Mouse (Mus musculus) forebrain, embryonic 15.5 days (tissue): ENCODE data around the gene Map4k4. TPM values are rescaled to one million over a fixed set of nuclear protein-coding genes. Genes with fewer than 3 reads are reported as not detected.

Experiments
- ATAC-seq: fragments of 200-750 bp; cut with Nextera tagmentation; replicated peaks from 2 replicates; pipeline ENCODE4 v1.8.0; 2017; ENCODE audit warnings: mild to moderate bottlenecking, moderate TSS enrichment, moderate library complexity
- H3K27ac ChIP-seq: fragments of 300-500 bp; sonication (generic); replicated peaks from 2 replicates; pipeline ENCODE4 v1.5.1; 2015; ENCODE audit warnings: mild to moderate bottlenecking, inconsistent platforms
- H3K27me3 ChIP-seq: fragments of 300-500 bp; sonication (generic); 2 replicates; pipeline ENCODE4 v1.6.1; 2015; ENCODE audit warnings: inconsistent platforms
- H3K36me3 ChIP-seq: fragments of 300-500 bp; sonication (generic); 2 replicates; pipeline ENCODE4 v1.6.1; 2015; ENCODE audit warnings: mild to moderate bottlenecking, inconsistent platforms
- H3K4me1 ChIP-seq: fragments of 300-500 bp; sonication (generic); 2 replicates; pipeline ENCODE4 v1.6.1; 2015; ENCODE audit warnings: inconsistent platforms
- H3K4me2 ChIP-seq: fragments of 300-500 bp; sonication (generic); replicated peaks from 2 replicates; pipeline ENCODE4 v1.6.1; 2015; ENCODE audit warnings: mild to moderate bottlenecking, inconsistent platforms
- H3K4me3 ChIP-seq: fragments of 300-500 bp; sonication (generic); 2 replicates; pipeline ENCODE4 v1.5.1; 2015; ENCODE audit warnings: mild to moderate bottlenecking, inconsistent platforms
- H3K9ac ChIP-seq: fragments of 300-500 bp; sonication (generic); replicated peaks from 2 replicates; pipeline ENCODE4 v1.6.1; 2015; ENCODE audit warnings: mild to moderate bottlenecking, inconsistent platforms
- H3K9me3 ChIP-seq: fragments of 300-500 bp; sonication (generic); 2 replicates; pipeline ENCODE4 v1.6.1; 2016; ENCODE audit warnings: inconsistent platforms
- WGBS: fragments of 180-500 bp; shearing (Covaris S2); methylation state at CpG from one replicate; pipeline ENCODE4 v1.1.7; 2015; ENCODE audit warnings: mixed read lengths; 5-methylcytosine and 5-hydroxymethylcytosine counted together
- polyA plus RNA-seq: library from polyadenylated mRNA; unstranded; fragments of >200 nt; fragmentation: Nextera tagmentation; extraction: Ambion mirVana; gene quantifications from 2 replicates; pipeline ENCODE4 v1.2.1, GENCODE M21; 2015

Gene Map4k4
- polyA plus RNA-seq, 1 experiment from 2014 or later, result 55.7 TPM

GRCm38 (mm10) chr1:40023748-40024147, 123.0 kb downstream of the Map4k4 start:
- no peak overlapping the region for H3K4me3 ChIP-seq
- peaks cover 83% of the 10 kb centered on the region for H3K36me3 ChIP-seq
- H3K27me3 ChIP-seq, result no peaks in the 10 kb centered on the region
- WGBS, result 76% methylated on average over 3 of the region's 3 CpGs
- no peaks in the 10 kb centered on the region for H3K4me1 ChIP-seq
- H3K9ac ChIP-seq, result no peak overlapping the region
- no peaks in the 10 kb centered on the region for H3K9me3 ChIP-seq
- no peak for ATAC-seq
- no peak overlapping the region for H3K4me2 ChIP-seq
- no peak overlapping the region for H3K27ac ChIP-seq

DNA sequence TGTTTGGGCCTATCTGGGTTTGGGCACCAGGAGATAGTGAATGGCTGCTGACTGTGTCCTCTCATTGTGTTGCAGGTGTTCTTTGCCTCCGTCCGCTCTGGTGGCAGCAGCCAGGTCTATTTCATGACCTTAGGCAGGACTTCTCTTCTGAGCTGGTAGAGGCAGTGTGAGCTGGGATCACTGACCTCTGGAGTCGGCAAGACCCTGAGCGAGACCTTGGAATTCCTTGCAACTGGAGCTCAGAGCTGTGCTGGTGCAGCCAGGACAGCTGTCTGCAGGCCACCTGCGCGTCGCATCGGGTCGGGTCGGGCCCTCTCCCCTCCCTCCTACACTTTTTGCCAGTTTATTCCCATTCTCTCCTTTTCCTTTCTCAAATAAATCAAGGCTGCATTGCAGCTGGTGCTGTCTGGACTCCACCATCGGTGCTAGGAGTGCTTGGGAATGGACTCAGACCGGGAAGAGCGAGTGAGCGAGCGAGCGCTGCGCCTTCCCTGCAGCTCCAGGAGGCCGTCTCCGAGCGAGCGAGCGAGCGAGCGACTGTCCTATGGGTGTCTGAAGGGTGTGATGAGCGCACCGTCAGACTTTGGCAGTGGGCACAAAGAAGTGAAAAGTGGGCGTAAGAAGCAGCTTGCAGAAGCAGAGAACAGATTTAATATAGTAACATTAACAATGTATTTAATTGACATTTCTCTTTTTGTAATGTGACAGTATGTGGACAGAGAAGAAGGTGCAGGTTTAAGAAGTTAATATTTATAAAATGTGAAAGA, 124.0 kb downstream of the Map4k4 start:
- no peak for ATAC-seq
- H3K36me3 ChIP-seq, result peaks cover 83% of the 10 kb centered on the region
- H3K9me3 ChIP-seq, result no peaks in the 10 kb centered on the region
- no peak overlapping the region for H3K9ac ChIP-seq
- H3K4me2 ChIP-seq, result no peak overlapping the region
- 91% methylated on average over 27 of the region's 27 CpGs for WGBS
- no peak overlapping the region for H3K4me3 ChIP-seq
- no peaks in the 10 kb centered on the region for H3K4me1 ChIP-seq
- H3K27me3 ChIP-seq, result no peaks in the 10 kb centered on the region
- H3K27ac ChIP-seq, result no peak overlapping the region

DNA sequence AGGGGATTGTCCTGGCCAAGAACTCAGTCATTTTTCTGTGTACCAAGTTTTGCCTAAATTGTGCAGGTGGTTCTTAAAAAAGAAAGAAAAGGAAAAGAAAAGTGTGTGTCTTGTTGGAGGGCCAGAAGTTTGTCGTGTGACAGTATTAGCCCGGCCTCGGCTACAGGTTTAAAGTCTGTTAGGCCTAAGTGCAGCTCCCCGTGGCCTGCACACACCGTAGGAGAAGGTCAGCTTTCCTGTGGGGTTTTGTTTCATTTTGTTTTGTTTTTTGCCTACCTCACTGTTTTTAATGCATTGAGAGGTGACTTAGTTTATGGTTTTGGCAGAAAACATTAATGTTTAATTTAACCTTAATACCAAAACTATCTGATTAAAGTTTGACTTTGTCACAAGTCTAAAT, 124.7 kb downstream of the Map4k4 start:
- Histone ChIP-seq H3K9me3 (no peaks in the 10 kb centered on the region), H3K27me3 (no peaks in the 10 kb centered on the region), H3K36me3 (peaks cover 76% of the 10 kb centered on the region), H3K4me2 (no peak overlapping the region), H3K9ac (no peak overlapping the region), H3K4me1 (no peaks in the 10 kb centered on the region), H3K27ac (no peak overlapping the region), H3K4me3 (no peak overlapping the region)
- no peak for ATAC-seq
- WGBS, result 91% methylated on average over 5 of the region's 5 CpGs

DNA sequence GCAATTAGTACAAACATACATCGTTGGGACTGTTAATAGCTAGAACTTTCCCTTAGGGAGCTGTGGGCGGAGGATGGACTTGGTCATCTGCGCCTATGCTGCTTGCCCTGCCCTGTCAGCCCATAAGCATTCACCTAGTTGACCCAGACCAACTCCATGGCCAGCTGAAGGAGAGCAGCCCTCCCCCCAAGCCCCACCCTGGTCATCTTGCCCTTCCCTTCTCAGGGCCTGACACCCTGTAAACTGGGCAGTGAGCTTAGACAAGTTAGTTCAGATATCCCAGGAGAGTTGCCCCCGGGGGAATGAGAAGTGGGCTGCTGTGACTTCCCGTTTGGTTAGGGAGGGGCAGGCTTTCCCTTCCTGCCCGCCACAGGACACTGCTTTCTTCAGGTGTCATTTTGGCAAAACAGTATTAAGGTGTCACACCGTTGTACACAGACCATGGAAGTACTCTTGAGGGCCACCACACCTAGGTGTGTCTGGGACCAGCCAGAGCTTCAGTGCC, 126.5 kb downstream of the Map4k4 start:
- no peak for ATAC-seq
- Histone ChIP-seq H3K4me2 (no peak overlapping the region), H3K4me3 (no peak overlapping the region), H3K9ac (no peak overlapping the region), H3K9me3 (no peaks in the 10 kb centered on the region), H3K4me1 (no peaks in the 10 kb centered on the region), H3K27ac (no peak overlapping the region), H3K27me3 (no peaks in the 10 kb centered on the region), H3K36me3 (peaks cover 65% of the 10 kb centered on the region)
- 90% methylated on average over 7 of the region's 7 CpGs for WGBS

GRCm38 (mm10) chr1:40028207-40028998, 127.7 kb downstream of the Map4k4 start:
- ATAC-seq, result peak; percentile 23; the same call in 1 of the 2 replicates
- Histone ChIP-seq H3K36me3 (peaks cover 53% of the 10 kb centered on the region), H3K4me3 (no peak overlapping the region), H3K27ac (no peak overlapping the region), H3K9ac (no peak overlapping the region), H3K9me3 (no peaks in the 10 kb centered on the region), H3K4me1 (no peaks in the 10 kb centered on the region), H3K4me2 (no peak overlapping the region), H3K27me3 (no peaks in the 10 kb centered on the region)
- WGBS, result 88% methylated on average over 12 of the region's 12 CpGs

DNA sequence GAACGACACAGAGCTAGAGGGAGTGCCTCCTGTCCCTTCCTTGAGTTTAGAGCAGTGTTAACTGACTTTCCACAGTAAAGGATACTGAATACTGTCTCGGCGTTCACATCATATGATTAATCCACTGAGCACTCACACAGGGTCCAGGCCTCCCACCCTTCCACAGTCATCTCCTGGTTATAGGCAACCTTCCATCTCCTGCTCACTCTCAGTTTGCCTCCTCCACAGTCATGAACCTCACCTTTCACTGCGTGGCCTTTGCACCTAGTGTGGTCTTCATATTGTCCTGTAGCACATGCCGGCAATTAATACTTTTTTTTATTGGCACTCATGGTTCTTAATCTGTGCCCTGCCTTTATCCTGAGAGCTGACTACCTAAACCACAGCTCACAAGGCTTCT, 128.9 kb downstream of the Map4k4 start:
- no peaks in the 10 kb centered on the region for H3K9me3 ChIP-seq
- no peak overlapping the region for H3K4me3 ChIP-seq
- no peaks in the 10 kb centered on the region for H3K4me1 ChIP-seq
- H3K4me2 ChIP-seq, result no peak overlapping the region
- H3K36me3 ChIP-seq, result peaks cover 41% of the 10 kb centered on the region
- H3K9ac ChIP-seq, result no peak overlapping the region
- 91% methylated on average over 5 of the region's 5 CpGs for WGBS
- ATAC-seq, result no peak
- no peaks in the 10 kb centered on the region for H3K27me3 ChIP-seq
- H3K27ac ChIP-seq, result no peak overlapping the region

DNA sequence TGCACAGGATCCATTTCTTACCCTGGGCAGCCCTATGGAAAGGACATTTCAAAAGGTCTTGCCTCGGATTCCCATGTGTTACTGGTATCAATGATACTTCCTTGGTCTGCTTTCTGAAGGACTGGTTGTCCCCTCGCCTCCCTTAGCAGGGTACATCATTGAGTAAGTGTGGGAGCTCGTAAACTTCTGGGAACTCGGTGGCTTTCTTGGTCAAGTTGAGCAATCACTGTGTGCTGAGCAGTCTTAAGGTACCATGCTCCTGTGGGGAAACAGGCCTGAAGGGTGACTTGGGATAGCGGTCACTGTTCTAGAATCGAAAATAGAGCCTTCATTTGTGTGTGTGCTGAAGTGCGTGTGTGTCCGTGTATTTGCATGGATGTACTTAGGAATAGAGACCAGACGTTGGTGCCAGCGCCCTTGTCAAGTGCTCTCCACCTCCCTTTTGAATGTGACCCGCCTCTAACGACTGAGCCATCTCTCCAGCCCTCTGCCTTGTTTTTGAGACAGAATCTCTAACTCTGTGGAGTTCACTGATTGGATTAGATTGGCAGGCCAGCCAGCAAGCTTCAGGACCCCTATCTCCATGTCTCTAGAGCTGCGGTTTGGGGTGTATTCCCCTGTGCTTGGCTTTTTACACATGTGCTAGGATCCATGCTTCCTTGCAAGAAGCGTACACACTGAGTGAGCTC, 129.7 kb downstream of the Map4k4 start:
- H3K9me3 ChIP-seq, result no peaks in the 10 kb centered on the region
- H3K27ac ChIP-seq, result no peak overlapping the region
- no peak overlapping the region for H3K4me3 ChIP-seq
- 87% methylated on average over 14 of the region's 14 CpGs for WGBS
- H3K9ac ChIP-seq, result no peak overlapping the region
- H3K27me3 ChIP-seq, result no peaks in the 10 kb centered on the region
- H3K4me2 ChIP-seq, result no peak overlapping the region
- H3K4me1 ChIP-seq, result no peaks in the 10 kb centered on the region
- ATAC-seq, result no peak
- peaks cover 34% of the 10 kb centered on the region for H3K36me3 ChIP-seq

GRCm38 (mm10) chr1:40030976-40031356, 130.3 kb downstream of the Map4k4 start:
- Histone ChIP-seq H3K27ac (no peak overlapping the region), H3K9ac (no peak overlapping the region), H3K4me1 (no peaks in the 10 kb centered on the region), H3K4me2 (no peak overlapping the region), H3K36me3 (peaks cover 29% of the 10 kb centered on the region), H3K4me3 (no peak overlapping the region), H3K9me3 (no peaks in the 10 kb centered on the region), H3K27me3 (no peaks in the 10 kb centered on the region)
- WGBS, result 93% methylated on average over 8 of the region's 8 CpGs
- ATAC-seq, result no peak

GRCm38 (mm10) chr1:40031626-40032025, 130.9 kb downstream of the Map4k4 start:
- Histone ChIP-seq H3K4me3 (no peak overlapping the region), H3K9ac (no peak overlapping the region), H3K9me3 (no peaks in the 10 kb centered on the region), H3K27me3 (no peaks in the 10 kb centered on the region), H3K36me3 (peaks cover 22% of the 10 kb centered on the region; the same call in 1 of the 2 replicates), H3K27ac (no peak overlapping the region), H3K4me2 (no peak overlapping the region), H3K4me1 (no peaks in the 10 kb centered on the region)
- 93% methylated on average over 2 of the region's 2 CpGs for WGBS
- ATAC-seq, result no peak

- Histone ChIP-seq H3K4me3 (no peak overlapping the region), H3K27ac (no peak overlapping the region), H3K4me2 (no peak overlapping the region), H3K36me3 (peaks cover 8% of the 10 kb centered on the region; the same call in 1 of the 2 replicates), H3K27me3 (no peaks in the 10 kb centered on the region), H3K9ac (no peak overlapping the region), H3K9me3 (no peaks in the 10 kb centered on the region), H3K4me1 (no peaks in the 10 kb centered on the region)
- no peak for ATAC-seq
- 85% methylated on average over 4 of the region's 4 CpGs for WGBS
These were observed 132.6 kb downstream of the Map4k4 start for GRCm38 (mm10) chr1:40033315-40033714.

DNA sequence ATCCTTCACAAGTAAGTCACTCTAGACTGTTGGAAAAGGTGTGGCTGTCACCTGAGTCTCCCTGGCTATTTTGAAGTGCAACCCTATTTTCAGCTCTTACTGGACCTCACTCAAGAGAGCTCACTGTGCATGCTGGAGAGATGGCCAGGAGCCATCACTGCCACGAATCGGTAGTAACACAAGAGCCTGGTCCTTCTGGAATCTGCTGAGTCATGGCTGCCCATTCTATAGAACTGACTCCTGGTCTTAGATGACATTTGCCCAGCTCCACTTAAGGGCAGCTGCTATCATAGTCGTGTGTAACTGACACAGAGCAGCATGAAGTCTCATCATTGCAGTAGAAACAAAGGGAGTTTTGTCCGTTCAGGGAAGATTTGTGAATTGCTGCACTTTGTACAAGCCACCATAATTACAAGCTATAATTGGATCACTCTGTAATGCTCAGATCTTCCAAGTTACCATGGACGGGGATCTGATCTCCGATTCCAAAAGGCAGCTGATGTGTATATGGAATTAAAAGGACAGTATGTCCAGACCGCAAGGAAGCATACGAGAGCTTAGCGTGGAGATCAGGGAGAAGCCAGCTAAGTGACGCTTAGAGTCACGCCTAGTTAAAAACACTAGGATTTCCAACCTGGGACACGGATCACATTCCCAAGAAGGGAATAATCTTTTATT, 133.2 kb downstream of the Map4k4 start:
- H3K27me3 ChIP-seq, result no peaks in the 10 kb centered on the region
- H3K9me3 ChIP-seq, result no peaks in the 10 kb centered on the region
- H3K27ac ChIP-seq, result no peak overlapping the region
- H3K9ac ChIP-seq, result no peak overlapping the region
- WGBS, result 65% methylated on average over 12 of the region's 12 CpGs
- ATAC-seq, result no peak
- H3K36me3 ChIP-seq, result peaks cover 6% of the 10 kb centered on the region; the same call in 1 of the 2 replicates
- H3K4me1 ChIP-seq, result no peaks in the 10 kb centered on the region
- H3K4me3 ChIP-seq, result no peak overlapping the region
- H3K4me2 ChIP-seq, result no peak overlapping the region
